Mouse (Mus musculus): ENCODE measurements around the gene Bcl11a.

The Bcl11a gene

DNA sequence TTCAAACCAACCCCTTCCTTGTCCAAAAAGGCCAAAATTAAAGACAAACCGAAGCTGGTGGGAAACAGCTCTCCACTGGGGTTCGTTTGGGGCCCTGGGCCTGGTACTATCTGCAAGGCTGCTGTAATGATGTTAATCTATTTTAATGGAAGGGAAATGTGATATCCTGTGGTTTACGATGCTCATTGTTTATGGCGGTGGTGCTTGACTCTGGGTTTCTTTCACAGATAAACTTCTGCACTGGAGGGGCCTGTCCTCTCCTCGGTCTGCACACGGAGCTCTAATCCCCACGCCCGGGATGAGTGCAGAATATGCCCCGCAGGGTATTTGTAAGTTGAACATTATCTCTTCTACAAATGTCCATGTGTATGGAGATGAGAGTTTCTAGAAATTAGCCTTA lies 80.2 kb downstream of the Bcl11a start:
- no peak for DNase-seq (ENCODE audit: low spot score)

DNA sequence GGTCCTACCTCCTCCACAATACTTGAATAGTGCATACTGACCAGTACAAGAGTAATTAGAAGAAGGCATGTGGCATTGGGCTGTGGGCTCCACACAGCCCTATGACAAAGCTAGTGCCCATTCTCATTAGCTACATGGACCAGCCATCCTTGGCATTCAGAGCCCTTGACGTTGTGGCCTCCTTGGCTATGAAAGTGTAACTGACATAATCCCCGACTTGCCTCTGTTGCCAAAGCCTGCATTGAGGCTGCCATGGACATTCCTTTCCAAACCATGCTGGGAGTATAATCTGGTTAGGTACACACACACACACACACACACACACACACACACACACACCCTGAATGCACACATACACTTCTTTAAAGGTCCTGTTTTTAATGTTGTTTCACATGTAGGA lies 81.8 kb downstream of the Bcl11a start:
- no peak for DNase-seq (ENCODE audit: low spot score)

DNA sequence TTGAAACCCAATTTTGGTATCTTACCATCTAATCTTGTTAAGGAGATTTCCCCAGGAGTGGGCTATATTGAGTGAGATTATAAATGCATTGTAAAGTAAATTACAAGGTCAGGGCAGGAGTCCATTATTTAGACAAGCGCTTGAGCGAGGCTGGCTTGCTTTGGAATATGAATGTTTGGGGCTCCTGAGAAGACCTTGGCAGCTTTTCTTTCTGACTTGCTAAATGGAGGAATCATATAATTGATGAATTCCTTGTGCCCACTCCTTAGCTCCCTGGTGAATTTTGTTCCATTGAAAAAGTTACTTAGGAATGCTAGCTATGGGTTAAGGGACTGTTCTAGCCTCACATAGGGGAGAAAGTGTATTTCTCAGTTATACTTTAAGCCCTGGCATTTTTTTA lies 83.6 kb downstream of the Bcl11a start:
- no peak for DNase-seq (ENCODE audit: low spot score)

DNA sequence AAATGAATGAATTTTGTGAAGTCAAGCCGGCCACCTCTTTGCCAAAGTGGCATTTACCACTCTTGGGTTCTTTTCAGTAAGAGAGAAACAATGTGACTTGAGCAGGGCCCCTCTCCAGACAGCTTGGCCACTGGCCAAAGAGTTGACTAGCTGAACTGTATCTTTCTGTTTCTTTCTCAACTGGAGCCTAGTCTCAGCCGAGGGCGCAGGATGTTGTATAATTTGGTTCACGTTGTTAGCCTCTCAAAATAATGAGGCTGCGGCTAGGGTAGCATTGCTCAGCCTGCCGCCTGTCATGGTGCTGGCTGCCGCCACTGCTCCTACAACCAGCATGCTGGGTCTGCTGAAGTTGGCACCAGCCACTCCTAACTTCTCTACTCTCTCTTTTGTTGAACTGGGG lies 84.2 kb downstream of the Bcl11a start:
- DNase-seq (ENCODE audit: low spot score) = no peak

DNA sequence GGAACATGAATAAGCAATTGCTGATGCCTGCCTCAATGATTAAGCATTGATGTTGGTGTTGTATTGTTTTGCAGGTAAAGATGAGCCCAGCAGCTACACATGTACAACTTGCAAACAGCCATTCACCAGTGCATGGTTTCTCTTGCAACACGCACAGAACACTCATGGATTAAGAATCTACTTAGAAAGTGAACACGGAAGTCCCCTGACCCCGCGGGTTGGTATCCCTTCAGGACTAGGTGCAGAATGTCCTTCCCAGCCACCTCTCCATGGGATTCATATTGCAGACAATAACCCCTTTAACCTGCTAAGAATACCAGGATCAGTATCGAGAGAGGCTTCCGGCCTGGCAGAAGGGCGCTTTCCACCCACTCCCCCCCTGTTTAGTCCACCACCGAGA lies 85.2 kb downstream of the Bcl11a start:
- no peak for DNase-seq (ENCODE audit: low spot score)

DNA sequence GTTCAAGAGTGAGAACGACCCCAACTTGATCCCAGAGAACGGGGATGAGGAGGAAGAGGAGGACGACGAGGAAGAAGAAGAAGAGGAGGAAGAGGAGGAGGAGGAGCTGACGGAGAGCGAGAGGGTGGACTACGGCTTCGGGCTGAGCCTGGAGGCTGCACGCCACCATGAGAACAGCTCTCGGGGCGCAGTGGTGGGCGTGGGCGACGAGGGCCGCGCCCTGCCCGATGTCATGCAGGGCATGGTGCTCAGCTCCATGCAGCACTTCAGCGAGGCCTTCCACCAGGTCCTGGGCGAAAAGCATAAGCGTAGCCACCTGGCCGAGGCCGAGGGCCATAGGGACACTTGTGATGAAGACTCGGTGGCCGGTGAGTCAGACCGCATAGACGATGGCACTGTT lies 86.2 kb downstream of the Bcl11a start:
- DNase-seq (ENCODE audit: low spot score) = no peak

DNA sequence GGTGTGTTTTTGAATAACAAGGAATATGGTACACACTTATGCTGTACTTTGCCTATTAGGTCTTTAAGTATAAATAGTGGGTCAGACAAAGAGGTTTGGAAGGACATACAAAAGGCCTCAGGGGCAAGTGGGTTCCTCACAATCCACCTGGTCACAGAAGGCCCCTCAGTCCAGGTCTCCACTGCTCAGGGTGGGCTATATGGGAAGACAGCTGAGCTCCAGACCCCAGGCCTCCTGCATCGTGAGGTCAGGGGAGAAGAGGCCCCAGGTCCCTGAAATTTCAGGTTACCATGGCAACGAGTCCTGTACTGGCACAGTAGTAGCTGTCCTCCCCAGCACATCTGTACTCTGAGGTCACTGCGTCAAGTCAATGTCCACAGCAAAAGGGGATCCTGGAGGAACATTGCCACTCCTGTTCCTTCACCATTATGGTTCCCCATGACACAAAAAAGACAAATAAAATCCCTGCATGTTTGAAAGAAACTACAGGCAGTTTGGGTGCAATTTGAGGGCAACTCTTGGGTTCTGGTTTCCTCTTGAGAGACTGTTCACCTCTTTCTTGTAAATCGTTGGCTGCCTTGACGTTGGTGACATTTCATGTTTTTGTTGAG lies 93.9 kb downstream of the Bcl11a start:
- no peak for DNase-seq (ENCODE audit: low spot score)

DNA sequence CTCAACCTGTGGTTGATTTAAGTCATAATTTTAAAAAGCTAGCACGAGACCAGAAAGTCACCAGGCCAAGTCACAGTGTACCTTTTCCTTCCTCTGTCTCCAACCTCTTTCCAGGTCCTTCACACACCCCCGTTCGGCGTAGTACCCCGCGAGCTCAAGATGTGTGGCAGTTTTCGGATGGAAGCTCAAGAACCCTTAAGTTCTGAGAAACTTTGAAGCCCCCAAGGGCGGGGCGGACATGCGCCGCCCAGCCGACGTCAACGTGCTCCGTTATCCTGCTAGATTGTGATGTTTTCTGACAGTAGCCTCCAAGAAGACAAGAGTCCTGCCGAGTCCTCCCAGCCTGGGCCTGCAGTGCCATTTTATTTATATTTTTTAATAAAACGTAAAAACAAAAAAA lies 94.7 kb downstream of the Bcl11a start:
- DNase-seq (ENCODE audit: low spot score) = no peak

DNA sequence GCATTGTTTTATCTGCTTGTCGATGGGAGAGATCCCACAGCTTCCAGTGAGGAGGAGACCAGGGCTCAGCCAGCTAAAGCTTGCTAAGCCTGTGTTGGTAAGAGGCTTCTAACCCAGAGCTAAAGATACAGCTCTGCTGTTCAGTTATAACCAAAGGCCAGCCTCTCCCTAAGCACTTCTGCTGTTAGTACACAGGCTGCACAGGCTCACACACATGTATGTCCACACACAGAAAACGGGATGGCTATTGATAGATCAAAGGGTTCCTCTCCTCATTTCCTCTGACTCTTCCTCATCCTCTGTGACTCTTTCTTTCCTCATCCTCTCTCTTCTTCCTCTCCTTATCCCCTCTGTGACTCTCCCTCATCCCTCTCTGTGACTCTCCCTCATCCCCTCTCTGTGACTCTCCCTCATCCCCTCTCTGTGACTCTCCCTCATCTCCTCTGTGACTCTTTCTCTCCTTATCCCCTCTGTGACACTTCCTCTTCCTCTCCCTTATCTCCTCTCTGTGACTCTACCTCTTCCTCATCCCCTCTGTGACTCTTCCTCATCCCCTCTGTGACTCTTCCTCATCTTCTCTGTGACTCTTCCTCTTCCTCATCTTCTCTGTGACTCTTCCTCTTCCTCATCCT lies 96.4 kb downstream of the Bcl11a start:
- no peak for DNase-seq (ENCODE audit: low spot score)

DNA sequence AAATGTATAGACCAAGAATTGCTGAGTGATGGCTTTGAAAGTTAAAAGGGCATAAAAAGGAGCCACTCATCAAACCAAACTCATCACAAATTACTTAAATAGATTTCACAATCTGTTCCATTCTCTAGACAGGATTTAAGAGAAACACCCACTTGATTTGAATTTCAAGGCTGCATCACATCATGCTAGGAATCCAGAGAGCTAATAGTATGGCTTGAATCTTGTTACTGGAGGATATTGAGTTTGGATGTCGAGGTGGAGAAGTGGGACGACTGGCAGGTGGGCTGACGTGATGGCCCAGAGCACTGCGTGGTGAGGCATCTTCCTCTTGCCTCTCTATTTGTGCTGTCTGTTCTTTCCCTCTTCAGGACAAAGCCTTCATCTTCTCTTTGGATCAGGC lies 99.6 kb downstream of the Bcl11a start:
- no peak for DNase-seq (ENCODE audit: low spot score)

DNA sequence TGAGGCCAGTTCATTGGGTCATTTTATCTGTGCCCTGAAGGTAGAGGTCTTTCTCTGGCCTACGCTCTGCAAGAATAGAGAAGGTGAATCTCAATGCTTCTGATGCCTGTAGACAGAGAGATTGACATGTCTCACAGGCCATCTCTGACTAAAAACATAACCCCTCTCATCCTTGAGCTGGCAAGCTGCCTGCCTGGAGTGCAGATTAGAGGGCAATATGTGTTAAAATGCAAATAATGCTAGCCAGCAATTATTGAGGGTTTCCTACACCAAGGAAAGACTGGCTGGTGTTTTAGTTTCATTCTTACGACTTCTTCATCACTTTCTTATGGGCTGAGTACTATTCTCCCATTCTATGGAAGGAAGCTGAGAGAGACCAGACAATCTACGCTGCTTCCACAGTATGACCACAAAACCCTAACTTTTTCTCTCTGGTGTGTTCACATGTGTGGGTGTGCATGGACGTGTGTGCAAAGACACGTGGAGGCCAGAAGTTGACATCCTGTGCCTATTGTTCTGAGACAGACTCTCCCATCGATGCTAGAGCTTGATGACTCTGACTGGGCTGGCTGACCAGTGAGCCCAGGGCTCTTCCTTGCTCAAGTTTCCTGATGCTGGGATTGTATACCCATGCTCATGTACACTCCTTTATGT lies 101.1 kb downstream of the Bcl11a start:
- no peak for DNase-seq (ENCODE audit: low spot score)

DNA sequence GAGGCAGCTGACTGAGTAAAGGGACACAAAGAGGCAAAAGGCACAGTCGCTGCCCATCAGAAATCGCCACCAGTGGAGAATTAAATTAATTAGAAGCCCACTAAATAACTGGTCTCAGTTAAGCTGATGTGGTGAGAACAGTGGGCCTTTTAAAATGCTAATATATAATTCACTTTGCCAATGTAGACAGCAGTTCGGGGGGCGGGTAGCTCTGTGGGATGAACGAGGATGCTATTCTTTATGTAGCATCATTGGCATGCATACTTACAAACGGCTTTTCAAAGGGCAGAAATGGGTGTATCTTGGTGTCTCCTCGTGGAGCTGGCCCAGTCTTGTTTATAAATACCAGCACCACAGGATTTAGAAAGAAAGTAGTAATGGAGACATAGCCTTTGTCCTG lies 102.2 kb downstream of the Bcl11a start:
- no peak for DNase-seq (ENCODE audit: low spot score)

DNA sequence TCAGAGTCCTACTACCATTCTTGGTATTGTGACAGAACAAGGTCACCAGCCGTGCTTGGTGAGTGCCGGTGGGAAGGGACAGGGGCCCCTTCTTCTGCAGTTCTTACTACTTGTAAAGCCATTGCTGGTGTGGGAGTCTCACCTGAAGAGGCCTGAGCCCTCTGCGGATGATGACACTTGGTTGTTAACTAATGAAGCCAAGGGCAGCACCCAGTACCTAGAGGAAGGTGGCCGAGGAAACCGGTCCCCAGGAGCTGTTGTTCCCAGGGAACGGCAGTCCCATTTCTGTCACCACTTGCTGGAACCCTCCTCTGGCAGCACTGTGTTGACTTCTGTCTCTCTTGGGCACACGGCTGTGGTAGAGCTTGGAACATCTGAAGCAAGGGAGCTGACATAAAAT lies 105.6 kb downstream of the Bcl11a start:
- DNase-seq (ENCODE audit: low spot score) = no peak

DNA sequence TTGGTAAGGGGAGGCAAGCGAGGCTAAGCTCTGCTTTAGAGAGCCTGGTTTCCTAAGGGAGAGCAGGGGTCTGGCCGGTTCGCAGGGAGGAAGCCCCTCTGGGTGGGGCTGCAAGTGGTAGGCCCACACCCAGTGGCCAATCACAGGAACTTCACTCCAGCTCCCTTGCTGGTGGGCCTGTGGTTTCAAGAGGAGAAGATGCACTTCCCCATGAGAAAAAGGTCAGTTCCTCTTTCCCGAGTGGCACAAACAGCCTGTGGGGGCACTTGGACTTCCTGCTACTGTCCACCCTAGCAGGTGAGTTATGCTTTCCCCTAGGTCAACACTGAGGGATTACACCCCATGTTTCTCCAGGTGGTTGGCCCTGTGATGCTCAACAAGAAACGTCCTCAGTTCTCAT lies 107.1 kb downstream of the Bcl11a start:
- no peak for DNase-seq (ENCODE audit: low spot score)

DNA sequence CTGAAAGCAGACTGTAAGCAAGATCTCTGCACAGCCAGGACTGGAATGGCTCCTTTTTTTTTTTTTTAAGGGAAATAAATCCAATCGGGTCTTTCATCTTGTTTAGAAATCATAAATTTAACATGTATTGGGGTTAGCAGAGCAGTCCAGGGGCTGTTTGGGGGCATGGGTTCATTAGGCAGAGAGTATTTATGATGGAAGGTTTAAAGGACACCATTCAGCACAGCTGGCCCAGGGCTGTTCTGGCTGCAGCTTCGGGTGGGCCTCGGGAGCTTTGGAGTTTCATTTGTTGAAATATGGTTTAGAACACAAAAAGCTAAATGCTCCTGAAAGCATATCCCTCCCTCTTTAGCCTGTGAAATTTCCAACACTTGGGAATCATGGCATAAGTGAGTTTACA lies 112.6 kb downstream of the Bcl11a start:
- no peak for DNase-seq (ENCODE audit: low spot score)

DNA sequence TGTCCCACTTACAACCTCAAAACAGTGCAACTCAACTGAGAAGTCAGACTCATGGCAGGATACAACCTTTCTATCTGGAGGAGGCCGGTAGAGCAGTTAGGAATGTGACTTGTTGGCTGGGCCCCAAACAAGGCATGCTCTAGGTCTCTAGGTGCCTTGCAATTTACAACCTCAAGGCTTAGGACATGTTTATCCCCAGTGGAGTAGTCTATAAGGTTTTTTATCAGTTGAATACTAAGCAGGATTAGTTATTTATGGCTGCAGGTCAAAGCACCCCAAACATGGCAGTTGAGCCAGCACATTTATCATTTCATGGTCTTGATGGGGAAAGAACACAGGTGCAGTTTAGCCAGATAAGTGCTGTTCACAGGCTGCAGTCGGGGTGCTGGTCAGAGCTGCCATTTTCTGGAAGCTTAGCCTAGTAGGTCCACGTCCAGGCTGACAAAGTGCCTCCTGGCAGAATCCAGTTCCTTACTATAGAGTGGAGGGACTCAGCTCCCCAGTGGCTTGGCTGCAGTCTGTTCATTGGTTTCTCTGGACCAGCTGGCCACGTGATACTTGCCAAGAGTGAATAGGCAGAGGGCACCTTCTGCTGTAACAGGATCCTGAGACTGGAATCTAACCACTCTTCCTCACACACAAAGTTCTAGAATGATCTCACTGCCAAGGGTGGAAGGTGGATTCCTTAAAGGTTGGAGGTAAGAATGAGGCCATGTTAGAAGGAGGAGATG lies 118.8 kb downstream of the Bcl11a start:
- DNase-seq (ENCODE audit: low spot score) = no peak

DNA sequence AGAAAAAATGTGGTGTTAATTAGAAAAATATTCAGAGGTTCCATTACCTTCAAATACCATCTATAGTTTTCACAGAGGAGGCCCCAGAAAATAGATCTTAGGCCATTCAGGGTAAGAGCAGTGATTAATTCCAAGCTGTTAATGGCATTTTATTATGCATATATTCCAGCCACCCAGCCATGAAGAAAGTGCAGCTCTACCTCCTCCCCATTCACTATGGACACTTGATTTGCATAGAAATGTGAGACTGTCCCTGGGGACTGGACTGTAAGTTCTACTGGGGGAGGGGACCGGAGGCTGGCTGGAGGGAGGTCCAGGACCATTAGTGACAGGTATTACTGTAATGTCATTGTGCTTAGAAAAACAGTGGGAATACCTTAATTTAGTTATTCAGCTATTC lies 119.6 kb downstream of the Bcl11a start:
- DNase-seq (ENCODE audit: low spot score) = no peak

DNA sequence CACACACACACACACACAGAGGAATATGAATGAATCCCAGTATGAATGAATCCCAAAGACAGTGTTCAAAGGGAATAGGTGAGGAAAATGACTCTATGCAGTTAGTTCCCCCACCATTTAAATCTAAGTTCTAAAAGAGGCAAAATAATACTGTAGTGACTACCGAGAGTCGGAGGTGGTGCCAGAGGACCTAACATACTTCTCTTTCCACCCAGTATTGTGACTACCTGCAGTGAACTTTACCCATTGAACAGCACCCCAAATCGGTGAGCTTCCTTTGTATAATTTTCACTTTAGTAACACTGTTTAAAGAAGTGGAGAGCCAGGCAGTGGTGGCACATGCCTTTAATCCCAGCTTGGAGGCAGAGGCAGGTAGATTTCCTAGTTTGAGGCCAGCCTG lies 121.7 kb downstream of the Bcl11a start:
- no peak for DNase-seq (ENCODE audit: low spot score)

DNA sequence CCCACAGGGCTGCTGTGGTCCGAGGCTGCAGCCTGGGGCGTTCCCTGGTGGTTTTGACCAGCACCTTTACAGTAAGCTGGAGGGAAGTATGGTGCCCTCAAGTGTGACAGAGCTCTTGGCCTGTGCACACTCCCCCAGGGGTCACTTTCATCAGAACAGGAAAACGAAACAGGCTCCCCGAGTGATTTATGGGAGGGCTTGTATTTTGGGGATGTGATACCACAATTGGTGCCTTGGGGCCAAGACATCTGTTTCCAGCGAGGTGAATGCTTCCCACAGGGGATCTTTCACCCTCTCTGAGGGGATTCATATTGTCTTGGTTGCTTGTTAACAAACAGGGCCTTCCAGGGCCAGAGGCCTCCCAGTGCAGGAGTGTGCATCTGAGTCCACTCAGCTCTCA lies 122.5 kb downstream of the Bcl11a start:
- DNase-seq (ENCODE audit: low spot score) = no peak

DNA sequence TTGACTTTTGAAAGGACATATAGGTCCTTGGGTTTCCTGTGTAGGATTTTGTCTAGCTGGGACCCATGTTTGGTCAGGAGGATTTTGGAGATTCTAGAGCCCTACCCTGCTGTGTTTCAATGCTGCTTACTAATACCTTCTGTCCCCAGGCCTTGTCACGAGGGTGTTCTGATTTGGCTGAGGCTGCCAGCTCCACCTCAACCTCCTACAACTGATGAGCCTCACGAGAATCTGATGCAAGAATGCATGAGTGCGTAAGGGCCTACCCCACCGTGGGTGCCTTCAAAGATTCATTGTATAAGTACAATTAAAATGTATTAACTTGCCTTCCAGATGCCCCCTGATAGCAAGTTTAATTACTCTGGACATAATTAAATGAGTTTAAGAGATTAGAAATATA lies 123.4 kb downstream of the Bcl11a start:
- no peak for DNase-seq (ENCODE audit: low spot score)

DNA sequence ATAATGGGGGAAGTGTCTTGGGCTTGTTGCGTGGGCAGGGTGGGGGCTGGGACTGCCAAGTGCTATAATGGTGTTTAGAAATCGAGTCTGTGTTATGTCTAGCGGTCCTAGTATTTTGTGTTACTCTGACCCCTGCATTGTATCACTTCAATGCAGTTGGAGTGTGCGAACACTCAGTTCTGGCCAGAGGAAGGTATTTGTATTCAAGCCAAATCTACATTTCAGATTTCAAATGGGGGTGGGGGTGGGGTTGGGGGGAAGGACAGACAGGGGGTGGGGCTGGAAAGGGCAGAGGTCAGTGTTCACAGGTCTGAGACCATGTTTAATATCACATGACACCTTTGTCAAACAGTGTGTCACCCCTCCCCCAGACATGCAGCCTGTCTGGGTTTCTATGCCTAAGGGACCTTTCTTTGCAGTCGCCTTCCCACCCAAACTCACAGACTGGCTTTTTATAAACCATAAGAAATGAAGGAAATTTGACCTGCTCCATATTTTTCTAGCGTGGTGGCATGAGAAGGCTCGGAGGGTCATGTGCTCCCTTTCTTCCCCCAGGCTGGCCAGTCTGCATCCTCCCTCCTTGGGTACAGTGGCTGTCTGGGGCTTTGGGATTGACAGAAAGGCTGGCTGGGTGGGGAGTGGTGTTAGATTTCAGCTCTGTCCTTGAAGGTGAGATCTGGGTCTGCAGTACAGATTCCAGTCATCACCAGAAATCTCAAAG lies 124.9 kb downstream of the Bcl11a start:
- DNase-seq (ENCODE audit: low spot score) = no peak

DNA sequence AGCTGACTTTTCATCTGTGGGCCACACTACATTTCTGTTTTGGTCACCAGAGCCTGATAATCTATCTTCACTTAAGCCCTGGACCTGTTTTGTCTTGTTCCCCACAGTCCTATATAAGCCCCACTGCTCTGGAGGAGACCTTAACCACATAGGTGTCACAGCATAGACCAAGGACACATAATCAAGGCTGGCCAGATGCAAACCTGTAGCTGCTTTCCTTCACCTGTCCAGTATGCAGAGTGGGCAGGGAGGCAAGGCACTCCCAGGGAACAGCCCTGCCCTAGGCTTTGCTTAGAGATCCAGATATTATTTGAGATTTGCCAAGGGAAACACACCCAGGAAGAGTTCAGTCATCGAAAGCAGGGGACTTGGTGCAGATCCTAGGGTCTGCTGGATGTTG lies 125.6 kb downstream of the Bcl11a start:
- DNase-seq (ENCODE audit: low spot score) = no peak

DNA sequence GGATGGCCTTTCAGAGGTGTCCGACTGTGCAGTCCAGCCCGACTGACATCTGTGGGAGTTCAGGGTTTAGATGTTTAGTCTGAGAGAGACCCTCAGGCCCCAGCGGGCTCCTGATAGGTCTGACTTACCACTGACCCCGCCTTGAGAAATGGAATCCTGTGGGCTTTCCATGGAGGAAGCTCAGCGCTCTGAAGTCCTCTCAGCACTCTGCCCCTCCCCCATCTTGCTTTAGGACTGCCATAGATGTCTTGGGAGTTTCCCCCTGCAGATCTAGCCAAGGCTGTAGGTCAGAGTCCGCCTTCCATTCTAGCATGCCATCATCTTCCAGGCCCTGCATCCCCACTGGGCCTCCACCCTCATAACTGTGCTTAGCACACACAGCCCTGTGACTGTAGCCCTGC lies 131.1 kb downstream of the Bcl11a start:
- no peak for DNase-seq (ENCODE audit: low spot score)

Data from ovary, postnatal 10 days (tissue).